9 mouse cellular contexts compared by ENCODE assay signal in genomic region chr9:104407559-104408376, GRCm38 (mm10).
DNase-seq lines count a peak whose midpoint lies in the region; ATAC-seq lines count a peak whose summit lies in the region.
"Had no signal": no experiment of that assay in that cellular context is flagged by ENCODE, and none has a peak within 500 bp of the region (broad histone marks: within the 10 kb centered on the region; RNA-seq: fewer than 3 reads in every experiment).

No protein-coding gene starts in this region.

- intact Hi-C loops in left cerebral cortex, postnatal 36 days (cut with DNase I): no loop called here

- peak; percentile 19 for DNase-seq in thymus, postnatal 4 days
- no peak for DNase-seq in thymus, postnatal 10 days (ENCODE audit: low spot score in 2 of 2)
- DNase-seq in embryo, embryonic 10.5 days (ENCODE audit: low spot score): peak; percentile 59
- DNase-seq in hindbrain, embryonic 10.5 days (ENCODE audit: low spot score): peak; percentile 46
- DNase-seq in limb, embryonic 10.5 days (ENCODE audit: low spot score): peak; percentile 62
- peak; percentile 86 for DNase-seq in midbrain, embryonic 11.5 days (ENCODE audit: low spot score, missing footprints)
- peak; percentile 41 to 60 for DNase-seq in urinary bladder, postnatal 36 days (ENCODE audit: low spot score in 2 of 2)
- no peak for DNase-seq in left cerebral cortex, postnatal 36 days (ENCODE audit: low spot score in 2 of 2)

- peaks cover 14% of the 10 kb centered on the region for H3K4me1 ChIP-seq in hindbrain, embryonic 10.5 days (replicated peaks)
- H3K4me1 ChIP-seq in limb, embryonic 10.5 days: peaks cover 25% of the 10 kb centered on the region
- no peaks in the 10 kb centered on the region; the same call in 1 of the 2 replicates for H3K4me1 ChIP-seq in midbrain, embryonic 11.5 days (ENCODE audit: control insufficient read depth, insufficient read depth, low read length)

- ATAC-seq in midbrain, embryonic 11.5 days (ENCODE audit: low FRiP score): peak; percentile 34

- H3K9ac ChIP-seq in midbrain, embryonic 11.5 days (ENCODE audit: low read length): peak overlapping the region; percentile 30; the same call in 1 of the 2 replicates

- H3K27ac ChIP-seq in hindbrain, embryonic 10.5 days: no peak overlapping the region
- H3K27ac ChIP-seq in limb, embryonic 10.5 days: peak overlapping the region; percentile 21; the same call in 1 of the 2 replicates
- no peak overlapping the region for H3K27ac ChIP-seq in midbrain, embryonic 11.5 days (ENCODE audit: low read depth, low read length)
- H3K27ac ChIP-seq: heart, adult 2 months had no signal

- peak overlapping the region; percentile 55 for H3K4me3 ChIP-seq in hindbrain, embryonic 10.5 days
- peak overlapping the region; percentile 52 for H3K4me3 ChIP-seq in limb, embryonic 10.5 days
- H3K4me3 ChIP-seq in midbrain, embryonic 11.5 days (ENCODE audit: low read depth, low read length): peak overlapping the region; percentile 13; the same call in 1 of the 2 replicates
- H3K4me3 ChIP-seq: heart, adult 2 months had no signal

- WGBS in hindbrain, embryonic 10.5 days: 20% methylated on average over 17 of the region's 18 CpGs
- WGBS in limb, embryonic 10.5 days: 25% methylated on average over 18 of the region's 18 CpGs
- 20% methylated on average over 18 of the region's 18 CpGs for WGBS in midbrain, embryonic 11.5 days

- no peaks in the 10 kb centered on the region for H3K9me3 ChIP-seq in hindbrain, embryonic 10.5 days
- H3K9me3 ChIP-seq in limb, embryonic 10.5 days (replicated peaks): no peaks in the 10 kb centered on the region
- no peaks in the 10 kb centered on the region for H3K9me3 ChIP-seq in midbrain, embryonic 11.5 days (ENCODE audit: control insufficient read depth, low read length)

- H3K36me3 ChIP-seq in hindbrain, embryonic 10.5 days: no peaks in the 10 kb centered on the region
- no peaks in the 10 kb centered on the region for H3K36me3 ChIP-seq in limb, embryonic 10.5 days
- no peaks in the 10 kb centered on the region for H3K36me3 ChIP-seq in midbrain, embryonic 11.5 days (ENCODE audit: control insufficient read depth, insufficient read depth, low read length)

- peak overlapping the region; percentile 43 for H3K4me2 ChIP-seq in midbrain, embryonic 11.5 days

- no peaks in the 10 kb centered on the region for H3K27me3 ChIP-seq in hindbrain, embryonic 10.5 days (ENCODE audit: insufficient read depth, poor library complexity, severe bottlenecking)
- no peaks in the 10 kb centered on the region for H3K27me3 ChIP-seq in limb, embryonic 10.5 days (ENCODE audit: low read depth, poor library complexity, severe bottlenecking)
- H3K27me3 ChIP-seq in midbrain, embryonic 11.5 days (ENCODE audit: control insufficient read depth, insufficient read depth, low read length): peaks cover 3% of the 10 kb centered on the region; the same call in 1 of the 2 replicates

Comparison
In these comparisons a context has a peak if more than half of its experiments do, and no peak if none do; other contexts are left out.
1. DNase-seq: peak in thymus, postnatal 4 days (single experiment), embryo, embryonic 10.5 days (single experiment), hindbrain, embryonic 10.5 days (single experiment), limb, embryonic 10.5 days (single experiment), midbrain, embryonic 11.5 days (single experiment) and urinary bladder, postnatal 36 days (2 of 2); none in thymus, postnatal 10 days (0 of 2) and left cerebral cortex, postnatal 36 days (0 of 2).
2. Peak in every context shown above with its lines, with median percentiles within 50 percentile points of each other: H3K4me3 ChIP-seq.